Mouse (Mus musculus) cerebellum, adult 11 months (tissue): ENCODE results near the gene Ttll11.

ENCODE experiments used
- DNase-seq: peaks from one replicate; pipeline ENCODE4 v3.0.0; 2022

Gene Ttll11

GRCm38 (mm10) chr2:35763818-35764217 lies 215.9 kb downstream of the Ttll11 start:
- DNase-seq, result no peak

GRCm38 (mm10) chr2:35761458-35761857 lies 218.3 kb downstream of the Ttll11 start:
- DNase-seq, result no peak

- no peak for DNase-seq
Measured at GRCm38 (mm10) chr2:35760867-35761266, 218.8 kb downstream of the Ttll11 start.

GRCm38 (mm10) chr2:35760352-35760751 lies 219.4 kb downstream of the Ttll11 start:
- DNase-seq, result no peak

GRCm38 (mm10) chr2:35756467-35756866 lies 223.2 kb downstream of the Ttll11 start:
- DNase-seq, result no peak

GRCm38 (mm10) chr2:35751781-35752505 lies 227.8 kb downstream of the Ttll11 start:
- peak; percentile 62 for DNase-seq

GRCm38 (mm10) chr2:35750533-35751141 lies 229.1 kb downstream of the Ttll11 start:
- DNase-seq, result no peak

GRCm38 (mm10) chr2:35747371-35748035 lies 232.2 kb downstream of the Ttll11 start:
- peak; percentile 52 for DNase-seq

- DNase-seq, result peak; percentile 72
Measured at GRCm38 (mm10) chr2:35746638-35747037, 233.1 kb downstream of the Ttll11 start.

GRCm38 (mm10) chr2:35745876-35746275 lies 233.8 kb downstream of the Ttll11 start:
- no peak for DNase-seq

GRCm38 (mm10) chr2:35739669-35740254 lies 240.0 kb downstream of the Ttll11 start:
- no peak for DNase-seq

- DNase-seq, result no peak
Measured at GRCm38 (mm10) chr2:35737467-35738027, 242.2 kb downstream of the Ttll11 start.

- no peak for DNase-seq
Measured at GRCm38 (mm10) chr2:35736061-35736460, 243.7 kb downstream of the Ttll11 start.

- DNase-seq, result no peak
Measured at GRCm38 (mm10) chr2:35735001-35735400, 244.7 kb downstream of the Ttll11 start.

GRCm38 (mm10) chr2:35731671-35732449 lies 247.9 kb downstream of the Ttll11 start:
- DNase-seq, result no peak

- no peak for DNase-seq
Measured at GRCm38 (mm10) chr2:35729077-35730065, 250.3 kb downstream of the Ttll11 start.

GRCm38 (mm10) chr2:35728633-35729032 lies 251.1 kb downstream of the Ttll11 start:
- no peak for DNase-seq

- peak; percentile 73 for DNase-seq
Measured at GRCm38 (mm10) chr2:35723691-35724090, 256.0 kb downstream of the Ttll11 start.

GRCm38 (mm10) chr2:35723267-35723666 lies 256.4 kb downstream of the Ttll11 start:
- no peak for DNase-seq

GRCm38 (mm10) chr2:35722821-35723220 lies 256.9 kb downstream of the Ttll11 start:
- DNase-seq, result peak; percentile 64

- DNase-seq, result no peak
Measured at GRCm38 (mm10) chr2:35720956-35721355, 258.8 kb downstream of the Ttll11 start.
